Mouse (Mus musculus) MEL (cell line): ENCODE data around the gene Appbp2. TPM values are rescaled to one million over a fixed set of nuclear protein-coding genes. Genes with fewer than 3 reads are reported as not detected.
A peak's percentile ranks its signal among the peaks of the same experiment; 100 is the strongest.

Experiments used
- DNase-seq: peaks from one replicate; pipeline ENCODE4 v3.0.0; 2011; ENCODE audit warnings: low read depth, low spot score
- H3K27ac ChIP-seq: 2 replicates; pipeline ENCODE4 v1.5.1; 2012; ENCODE audit warnings: low read depth, mild to moderate bottlenecking, control low read depth, low read length, moderate library complexity; ENCODE audit not compliant: control insufficient read depth
- H3K27me3 ChIP-seq, 2 experiments: fragments of 150-350 bp in 1 of 2; sonication (generic) in 1 of 2; 2 replicates each; pipeline ENCODE4 v1.6.1; 2012; ENCODE audit warnings: low read length in 2 of 2, mild to moderate bottlenecking in 2 of 2, improper control_type of control experiment in 1 of 2, moderate library complexity in 1 of 2; ENCODE audit not compliant: insufficient read depth in 2 of 2, control insufficient read depth in 1 of 2
- H3K36me3 ChIP-seq, 2 experiments: 2 replicates each; pipeline ENCODE4 v1.6.1; 2012 to 2014; ENCODE audit warnings: low read length in 2 of 2, improper control_type of control experiment in 1 of 2, inconsistent platforms in 1 of 2, mild to moderate bottlenecking in 1 of 2; ENCODE audit not compliant: insufficient read depth in 2 of 2, control insufficient read depth in 1 of 2
- H3K4me1 ChIP-seq, 2 experiments: fragments of 150-350 bp in 1 of 2; sonication (generic) in 1 of 2; 2 replicates each; pipeline ENCODE4 v1.6.1; 2012; ENCODE audit warnings: low read length in 2 of 2, improper control_type of control experiment in 1 of 2, mild to moderate bottlenecking in 1 of 2; ENCODE audit not compliant: insufficient read depth in 2 of 2, control insufficient read depth in 1 of 2
- H3K4me3 ChIP-seq, 2 experiments: fragments of 150-350 bp in 1 of 2; sonication (generic) in 1 of 2; 2 replicates each; pipeline ENCODE4 v1.5.1; 2012; ENCODE audit warnings: low read depth in 2 of 2, low read length in 2 of 2, mild to moderate bottlenecking in 2 of 2, moderate library complexity in 2 of 2, control low read depth in 1 of 2, improper control_type of control experiment in 1 of 2; ENCODE audit not compliant: control insufficient read depth in 1 of 2, insufficient read depth in 1 of 2
- H3K79me2 ChIP-seq: 2 replicates; pipeline ENCODE4 v1.6.1; 2012; ENCODE audit warnings: mild to moderate bottlenecking, low read length, moderate library complexity; ENCODE audit not compliant: control insufficient read depth, poor library complexity, insufficient read depth
- H3K9ac ChIP-seq: 2 replicates; pipeline ENCODE4 v1.6.1; 2012; ENCODE audit warnings: low read depth, mild to moderate bottlenecking, control low read depth, low read length, moderate library complexity; ENCODE audit not compliant: control insufficient read depth, poor library complexity, severe bottlenecking
- H3K9me3 ChIP-seq: fragments of 150-350 bp; sonication (generic); replicated peaks from 2 replicates; pipeline ENCODE4 v1.6.1; 2012; ENCODE audit warnings: mild to moderate bottlenecking, low read length, improper control_type of control experiment, moderate library complexity; ENCODE audit not compliant: insufficient read depth
- BHLHE40 ChIP-seq: IDR thresholded peaks from 2 replicates; pipeline ENCODE4 v1.6.1; 2012; ENCODE audit warnings: low read depth, mild to moderate bottlenecking, inconsistent platforms, low read length, improper control_type of control experiment, borderline replicate concordance
- CHD1 ChIP-seq: IDR thresholded peaks from 2 replicates; pipeline ENCODE4 v1.6.1; 2012; ENCODE audit warnings: low read depth, mild to moderate bottlenecking, inconsistent platforms, low read length, improper control_type of control experiment
- EP300 ChIP-seq, 2 experiments: IDR thresholded peaks; 2 replicates each; pipeline ENCODE4 v1.6.1; 2011; ENCODE audit warnings: improper control_type of control experiment in 2 of 2, low read length in 2 of 2, low read depth in 1 of 2, mild to moderate bottlenecking in 1 of 2
- ETS1 ChIP-seq: IDR thresholded peaks from 2 replicates; pipeline ENCODE4 v1.6.1; 2012; ENCODE audit warnings: low read depth, mild to moderate bottlenecking, inconsistent platforms, low read length, improper control_type of control experiment, moderate library complexity
- GATA1 ChIP-seq: IDR thresholded peaks from 2 replicates; pipeline ENCODE4 v1.6.1; 2011; ENCODE audit warnings: low read depth, low read length, improper control_type of control experiment
- HCFC1 ChIP-seq: IDR thresholded peaks from 2 replicates; pipeline ENCODE4 v1.6.1; 2012; ENCODE audit warnings: low read depth, mild to moderate bottlenecking, inconsistent platforms, low read length, improper control_type of control experiment, moderate library complexity
- JUND ChIP-seq: IDR thresholded peaks from 2 replicates; pipeline ENCODE4 v1.6.1; 2011; ENCODE audit warnings: low read depth, mild to moderate bottlenecking, improper control_type of control experiment, low read length
- MAFK ChIP-seq: IDR thresholded peaks from 2 replicates; pipeline ENCODE4 v1.6.1; 2011; ENCODE audit warnings: low read depth, mild to moderate bottlenecking, low read length, improper control_type of control experiment, borderline replicate concordance
- MAZ ChIP-seq: IDR thresholded peaks from 2 replicates; pipeline ENCODE4 v1.6.1; 2012; ENCODE audit warnings: low read depth, mild to moderate bottlenecking, inconsistent platforms, low read length, improper control_type of control experiment
- MXI1 ChIP-seq: IDR thresholded peaks from 2 replicates; pipeline ENCODE4 v1.6.1; 2011; ENCODE audit warnings: mild to moderate bottlenecking, low read depth, low read length, improper control_type of control experiment
- NELFE ChIP-seq: IDR thresholded peaks from 2 replicates; pipeline ENCODE4 v1.6.1; 2011; ENCODE audit warnings: low read depth, low read length, improper control_type of control experiment
- POLR2AphosphoS5 ChIP-seq: IDR thresholded peaks from 2 replicates; pipeline ENCODE4 v1.6.1; 2012; ENCODE audit warnings: low read depth, borderline replicate concordance, mild to moderate bottlenecking, inconsistent platforms, low read length, moderate library complexity, mixed read lengths
- RCOR1 ChIP-seq: IDR thresholded peaks from 2 replicates; pipeline ENCODE4 v1.6.1; 2012; ENCODE audit warnings: low read depth, mild to moderate bottlenecking, inconsistent platforms, low read length, improper control_type of control experiment
- SIN3A ChIP-seq: IDR thresholded peaks from 2 replicates; pipeline ENCODE4 v1.6.1; 2012; ENCODE audit warnings: low read length, improper control_type of control experiment, inconsistent platforms
- SMC3 ChIP-seq: IDR thresholded peaks from 2 replicates; pipeline ENCODE4 v1.6.1; 2011; ENCODE audit warnings: low read depth, low read length, improper control_type of control experiment
- TAL1 ChIP-seq: IDR thresholded peaks from 2 replicates; pipeline ENCODE4 v1.6.1; 2012; ENCODE audit warnings: mild to moderate bottlenecking, inconsistent platforms, low read length, moderate library complexity, mixed read lengths
- TBP ChIP-seq: IDR thresholded peaks from 2 replicates; pipeline ENCODE4 v1.8.0; 2011; ENCODE audit warnings: low read depth, low read length, improper control_type of control experiment
- TCF12 ChIP-seq: IDR thresholded peaks from 2 replicates; pipeline ENCODE4 v1.6.1; 2014; ENCODE audit warnings: low read depth, mild to moderate bottlenecking, inconsistent platforms, low read length, improper control_type of control experiment, moderate library complexity
- UBTF ChIP-seq: IDR thresholded peaks from 2 replicates; pipeline ENCODE4 v1.6.1; 2012; ENCODE audit warnings: low read depth, mild to moderate bottlenecking, inconsistent platforms, low read length, improper control_type of control experiment, moderate library complexity, borderline replicate concordance; ENCODE audit not compliant: insufficient read depth
- USF2 ChIP-seq, 2 experiments: IDR thresholded peaks; 2 replicates each; pipeline ENCODE4 v1.6.1; 2011 to 2012; ENCODE audit warnings: improper control_type of control experiment in 2 of 2, low read length in 2 of 2, borderline replicate concordance in 1 of 2, inconsistent platforms in 1 of 2, low read depth in 1 of 2, mild to moderate bottlenecking in 1 of 2; ENCODE audit not compliant: insufficient read depth in 1 of 2
- ZKSCAN1 ChIP-seq: IDR thresholded peaks from 2 replicates; pipeline ENCODE4 v1.6.1; 2012; ENCODE audit warnings: low read depth, mild to moderate bottlenecking, inconsistent platforms, low read length, improper control_type of control experiment, moderate library complexity
- ZNF384 ChIP-seq: IDR thresholded peaks from 2 replicates; pipeline ENCODE4 v1.6.1; 2012; ENCODE audit warnings: low read depth, mild to moderate bottlenecking, inconsistent platforms, low read length, improper control_type of control experiment
- polyA plus RNA-seq, 2 experiments: library from polyadenylated mRNA; stranded (reverse) in 1 of 2; unstranded in 1 of 2; fragments of >175 nt in 1 of 2; fragments of >200 nt in 1 of 2; gene quantifications; 2 replicates each; pipeline versions ENCODE4 v1.2.1 to v1.2.4; 2012; ENCODE audit warnings: low replicate concordance in 2 of 2, low read depth in 1 of 2; ENCODE audit not compliant: insufficient read length in 2 of 2, insufficient read depth in 1 of 2, missing spikeins in 1 of 2
- total RNA-seq: library from RNA; depleted of rRNA; stranded (reverse); fragments of 300-350 nt; gene quantifications from 2 replicates; pipeline ENCODE4 v1.2.3, GENCODE M21; 2012

Appbp2 gene
- total and polyA plus RNA-seq, 3 experiments, result 25.5 to 157 (median 34.4) TPM

DNA sequence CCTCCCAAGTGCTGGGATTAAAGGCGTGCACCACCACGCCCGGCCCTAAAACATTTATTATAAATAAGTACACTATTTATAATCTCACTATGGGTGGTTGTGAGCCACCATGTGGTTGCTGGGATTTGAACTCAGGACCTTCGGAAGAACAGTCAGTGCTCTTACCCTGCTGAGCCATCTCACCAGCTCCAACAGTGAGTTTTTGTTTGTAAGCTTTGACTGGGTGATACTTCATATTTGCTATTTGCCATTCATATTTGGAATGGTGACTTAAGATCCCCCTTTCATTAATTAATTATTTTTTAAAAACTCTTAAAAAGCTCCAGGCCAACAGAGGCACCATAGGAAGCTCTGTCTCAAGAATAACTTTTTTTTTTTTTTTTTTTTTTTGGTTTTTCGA is 17.0 kb upstream of the Appbp2 start:
- H3K27me3 ChIP-seq, result no peaks in the 10 kb centered on the region
- H3K4me3 ChIP-seq, result no peak overlapping the region
- peaks cover 0 to 13% of the 10 kb centered on the region in 2 experiments; a peak in 2 of 4 replicates for H3K36me3 ChIP-seq
- H3K27ac ChIP-seq, result no peak overlapping the region
- H3K9me3 ChIP-seq, result no peaks in the 10 kb centered on the region
- no peak overlapping the region for H3K9ac ChIP-seq
- TF ChIP-seq MAZ, result no peak
- TF ChIP-seq CHD1, result no peak
- TF ChIP-seq TBP, result peak; percentile 90
- TF ChIP-seq RCOR1, result no peak
- no peak for TF ChIP-seq NELFE
- no peak for TF ChIP-seq GATA1
- no peak for DNase-seq
- no peaks in the 10 kb centered on the region for H3K79me2 ChIP-seq
- H3K4me1 ChIP-seq, result peaks cover 0 to 16% of the 10 kb centered on the region in 2 experiments; a peak in 2 of 4 replicates

- Histone ChIP-seq H3K4me1 (peaks cover 0 to 16% of the 10 kb centered on the region in 2 experiments; a peak in 2 of 4 replicates), H3K9me3 (no peaks in the 10 kb centered on the region), H3K79me2 (no peaks in the 10 kb centered on the region), H3K27me3 (no peaks in the 10 kb centered on the region), H3K4me3 (no peak overlapping the region), H3K27ac (peak overlapping the region; percentile 50), H3K9ac (no peak overlapping the region), H3K36me3 (peaks cover 0 to 13% of the 10 kb centered on the region in 2 experiments; a peak in 2 of 4 replicates)
- TF ChIP-seq ZNF384 (peak; percentile 98), HCFC1 (no peak), NELFE (no peak), GATA1 (peak; percentile 84), SIN3A (peak; percentile 78), UBTF (no peak), ETS1 (peak; percentile 90), TBP (peak; percentile 59), SMC3 (no peak), TAL1 (peak; percentile 50), POLR2AphosphoS5 (no peak), BHLHE40 (no peak), MAFK (peak; percentile 59; the same call in 1 of the 2 replicates), ZKSCAN1 (0 out of 2 replicates have a peak, but pooled peaks have one; percentile 39), EP300 (IDR thresholded peaks at IDR 0.05; ENCODE audit: low read depth in 1 of 2, low read length in 2 of 2) (peak; percentile 84 to 87), JUND (no peak), RCOR1 (peak; percentile 91; the same call in 1 of the 2 replicates), USF2 (IDR thresholded peaks at IDR 0.05; ENCODE audit: borderline replicate concordance in 1 of 2, insufficient read depth in 1 of 2, low read depth in 1 of 2, low read length in 2 of 2) (no peak), TCF12 (peak; percentile 69), MXI1 (peak; percentile 61; the same call in 1 of the 2 replicates)
- DNase-seq, result peak; percentile 96
Observed at GRCm38 (mm10) chr11:85250467-85250866, 15.5 kb upstream of the Appbp2 start.
